Mouse (Mus musculus): ENCODE data around the gene Slc24a1.

The Slc24a1 gene

GRCm38 (mm10) chr9:64937491-64937890, 13.9 kb downstream of the Slc24a1 start:
- peak; percentile 24 for DNase-seq (ENCODE audit: low read depth, low spot score)

- peak; percentile 87 for DNase-seq (ENCODE audit: low read depth, low spot score)
These were observed 14.9 kb downstream of the Slc24a1 start for GRCm38 (mm10) chr9:64936508-64936907.

GRCm38 (mm10) chr9:64934015-64934754, 17.2 kb downstream of the Slc24a1 start:
- no peak for DNase-seq (ENCODE audit: low read depth, low spot score)

GRCm38 (mm10) chr9:64931751-64932610, 19.4 kb downstream of the Slc24a1 start:
- DNase-seq (ENCODE audit: low read depth, low spot score), result no peak

- no peak for DNase-seq (ENCODE audit: low read depth, low spot score)
These were observed 21.2 kb downstream of the Slc24a1 start for GRCm38 (mm10) chr9:64930256-64930655.

- no peak for DNase-seq (ENCODE audit: low read depth, low spot score)
These were observed 25.0 kb downstream of the Slc24a1 start for GRCm38 (mm10) chr9:64926201-64926991.

GRCm38 (mm10) chr9:64925771-64926170, 25.6 kb downstream of the Slc24a1 start:
- no peak for DNase-seq (ENCODE audit: low read depth, low spot score)

- DNase-seq (ENCODE audit: low read depth, low spot score), result peak; percentile 75
These were observed 32.8 kb downstream of the Slc24a1 start for GRCm38 (mm10) chr9:64918560-64918959.

- peak; percentile 36 for DNase-seq (ENCODE audit: low read depth, low spot score)
These were observed 36.8 kb downstream of the Slc24a1 start for GRCm38 (mm10) chr9:64914629-64915028.

GRCm38 (mm10) chr9:64913973-64914372, 37.4 kb downstream of the Slc24a1 start:
- DNase-seq (ENCODE audit: low read depth, low spot score), result no peak

GRCm38 (mm10) chr9:64913406-64913805, 38.0 kb downstream of the Slc24a1 start:
- DNase-seq (ENCODE audit: low read depth, low spot score), result no peak

- no peak for DNase-seq (ENCODE audit: low read depth, low spot score)
These were observed 44.0 kb downstream of the Slc24a1 start for GRCm38 (mm10) chr9:64907441-64907840.

GRCm38 (mm10) chr9:64904917-64905640, 46.3 kb downstream of the Slc24a1 start:
- no peak for DNase-seq (ENCODE audit: low read depth, low spot score)

- peak; percentile 86 for DNase-seq (ENCODE audit: low read depth, low spot score)
These were observed 48.0 kb downstream of the Slc24a1 start for GRCm38 (mm10) chr9:64903386-64903785.

GRCm38 (mm10) chr9:64902866-64903265, 48.5 kb downstream of the Slc24a1 start:
- no peak for DNase-seq (ENCODE audit: low read depth, low spot score)

- no peak for DNase-seq (ENCODE audit: low read depth, low spot score)
These were observed 54.8 kb downstream of the Slc24a1 start for GRCm38 (mm10) chr9:64896605-64897004.

GRCm38 (mm10) chr9:64886008-64886407, 65.4 kb downstream of the Slc24a1 start:
- DNase-seq (ENCODE audit: low read depth, low spot score), result no peak
